Mouse (Mus musculus) adrenal gland, postnatal 36 days (tissue): ENCODE results near the gene Erp29. TPM values are rescaled to one million over a fixed set of nuclear protein-coding genes. Genes with fewer than 3 reads are reported as not detected.

Source experiments
- DNase-seq, 2 experiments: peaks; one replicate each; pipeline ENCODE4 v3.0.0; 2021; ENCODE audit warnings: mixed read lengths in 1 of 2
- total RNA-seq, 2 experiments: library from RNA; stranded (reverse); gene quantifications; 2 replicates each; pipeline ENCODE4 v1.2.3; 2021

The Erp29 gene
- total RNA-seq, 2 experiments from 2014 or later = 117 to 123 TPM

DNA sequence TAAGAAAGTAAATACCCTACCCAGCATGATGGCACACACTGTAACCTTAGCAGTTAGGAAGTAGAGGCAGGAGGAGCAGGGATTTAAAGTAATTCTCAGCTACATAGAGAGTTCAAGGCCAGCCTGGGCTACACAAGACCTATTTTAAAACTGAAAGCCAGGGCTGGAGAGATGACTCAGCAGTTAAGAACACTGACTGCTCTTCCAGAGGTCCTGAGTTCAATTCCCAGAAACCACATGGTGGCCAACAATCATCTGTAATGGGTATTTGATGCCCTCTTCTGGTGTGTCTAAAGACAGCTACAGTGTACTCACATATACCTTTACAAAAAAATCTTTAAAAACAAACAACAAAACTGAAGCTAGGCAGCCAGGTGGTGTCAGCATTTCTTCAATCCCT, 62.6 kb downstream of the Erp29 start:
- no peak for DNase-seq

- DNase-seq = peak in 1 of 2 experiments; percentile 39
Observed at GRCm38 (mm10) chr5:121389106-121389505, 63.2 kb downstream of the Erp29 start.

DNA sequence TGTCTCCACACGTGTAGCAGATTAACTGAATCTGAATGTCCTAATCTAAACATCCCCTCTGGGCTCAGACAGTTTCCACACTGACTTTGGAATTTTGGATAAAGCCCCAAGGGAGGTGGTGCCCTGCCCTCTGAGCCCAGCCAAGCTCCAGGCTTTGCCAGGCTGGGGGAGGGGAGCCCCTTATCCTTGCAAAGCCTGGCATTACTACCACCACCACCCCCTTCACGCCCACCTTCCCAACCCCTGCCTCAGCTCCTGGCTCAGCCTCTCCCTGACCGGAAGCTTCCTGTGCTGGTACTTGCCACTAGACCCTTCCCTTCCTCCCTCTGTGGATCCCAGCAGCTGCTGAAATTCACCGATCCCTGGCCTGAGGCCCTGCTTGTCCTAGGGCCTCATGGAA, 65.2 kb downstream of the Erp29 start:
- DNase-seq = peak in 1 of 2 experiments; percentile 48

DNA sequence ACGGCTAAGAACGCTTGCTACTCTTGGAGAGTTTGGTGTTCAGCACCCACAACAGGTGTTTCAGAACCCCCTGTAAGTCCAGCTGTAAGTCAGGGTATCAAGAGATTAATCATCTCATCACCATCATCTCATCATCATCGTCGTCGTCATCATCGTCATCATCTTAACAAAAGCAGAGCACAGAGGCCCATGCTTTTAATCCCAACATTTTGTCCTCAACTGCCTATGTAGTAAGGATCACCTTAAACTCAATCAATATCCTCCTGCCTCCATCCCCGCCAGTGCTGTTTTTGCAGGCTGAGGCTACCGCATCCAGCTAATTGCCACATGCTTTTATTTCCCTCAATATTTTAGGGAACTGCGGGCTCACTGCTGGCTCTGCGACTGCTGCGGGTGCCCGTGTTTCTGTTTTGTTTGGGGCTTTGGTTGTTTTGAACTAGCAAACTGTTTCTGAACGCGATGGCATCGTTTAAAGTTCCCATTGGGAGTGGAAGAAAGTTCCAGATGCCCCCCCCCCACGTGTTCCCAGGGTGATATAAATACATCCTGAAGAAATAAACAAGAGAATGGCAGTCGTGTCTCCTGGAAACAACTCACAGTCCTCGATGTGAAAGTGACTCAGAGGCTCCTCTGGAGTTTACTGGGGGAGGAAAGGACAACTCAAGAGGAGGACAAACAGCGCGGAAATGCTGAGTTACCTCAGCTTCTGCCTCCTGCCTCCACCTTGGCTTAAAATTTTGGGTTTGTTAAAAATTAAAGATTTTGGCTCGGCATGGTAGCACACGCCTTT, 66.0 kb downstream of the Erp29 start:
- no peak for DNase-seq

GRCm38 (mm10) chr5:121385461-121386119, 66.7 kb downstream of the Erp29 start, which contains the start of gene Trafd1:
Gene Trafd1 (minus strand): TSS chr5:121385632.
- peak; percentile 98 for DNase-seq

GRCm38 (mm10) chr5:121384757-121385460, 67.4 kb downstream of the Erp29 start:
- no peak for DNase-seq

DNA sequence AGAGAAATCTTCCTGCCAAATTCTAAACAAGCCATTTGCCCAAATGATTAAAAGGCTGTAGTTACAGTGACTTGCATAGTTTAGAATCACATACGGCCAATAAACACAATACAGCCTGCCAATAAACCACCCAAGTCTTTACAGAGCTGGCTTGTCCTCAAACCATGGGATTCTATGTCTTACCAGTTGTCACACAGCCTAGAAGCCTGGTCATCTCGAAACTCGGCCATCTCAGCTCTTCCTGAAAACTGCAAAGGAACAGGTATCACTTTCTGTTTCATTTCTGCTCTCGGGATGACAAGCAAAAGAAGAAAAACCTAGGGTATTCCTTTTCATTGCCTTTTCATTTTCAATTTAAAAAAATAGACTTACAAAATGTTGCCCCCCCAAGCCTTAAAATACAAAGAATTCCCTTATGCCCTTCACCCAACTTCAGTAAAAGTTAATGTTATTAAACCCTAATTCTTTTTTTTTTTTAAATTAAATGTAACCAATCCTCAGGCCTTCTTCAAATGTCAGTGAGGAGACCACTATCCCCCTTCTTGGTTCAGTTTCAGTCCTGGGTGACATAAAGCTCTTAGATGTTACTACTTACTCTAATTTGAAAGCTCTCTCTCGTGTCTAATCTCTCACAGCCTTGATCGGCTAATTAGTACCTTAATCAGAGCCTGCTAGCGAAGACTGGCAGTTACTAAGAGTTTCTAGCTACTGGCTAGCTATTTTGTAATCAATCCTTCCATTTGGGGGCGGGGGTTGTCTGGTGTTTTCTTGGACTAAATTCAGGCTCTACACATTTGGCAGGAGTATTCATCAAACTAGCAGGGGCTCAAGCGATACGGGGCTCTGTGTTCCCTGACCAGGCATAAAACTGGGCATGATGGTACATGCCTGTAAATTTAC, 68.2 kb downstream of the Erp29 start:
- peak in 1 of 2 experiments; percentile 24 for DNase-seq

DNA sequence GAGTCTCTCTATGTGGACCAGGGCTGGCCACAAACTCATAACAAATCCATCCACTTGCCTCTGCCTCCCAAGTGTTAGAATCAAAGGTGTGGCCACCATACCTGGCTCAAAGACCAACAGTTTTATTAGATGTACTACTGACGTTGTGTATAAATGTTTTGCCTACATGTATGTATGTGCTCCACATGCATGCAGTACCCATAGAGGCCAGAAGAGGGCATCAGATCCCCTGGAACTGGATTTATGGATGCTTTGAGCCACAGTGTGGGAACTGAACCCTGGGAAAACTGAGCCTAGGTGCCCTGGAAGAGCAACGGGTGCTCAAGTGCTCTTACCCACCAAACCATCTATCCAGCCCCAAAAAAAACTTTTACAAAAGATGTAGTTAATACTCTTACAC, 71.6 kb downstream of the Erp29 start:
- DNase-seq = no peak

DNA sequence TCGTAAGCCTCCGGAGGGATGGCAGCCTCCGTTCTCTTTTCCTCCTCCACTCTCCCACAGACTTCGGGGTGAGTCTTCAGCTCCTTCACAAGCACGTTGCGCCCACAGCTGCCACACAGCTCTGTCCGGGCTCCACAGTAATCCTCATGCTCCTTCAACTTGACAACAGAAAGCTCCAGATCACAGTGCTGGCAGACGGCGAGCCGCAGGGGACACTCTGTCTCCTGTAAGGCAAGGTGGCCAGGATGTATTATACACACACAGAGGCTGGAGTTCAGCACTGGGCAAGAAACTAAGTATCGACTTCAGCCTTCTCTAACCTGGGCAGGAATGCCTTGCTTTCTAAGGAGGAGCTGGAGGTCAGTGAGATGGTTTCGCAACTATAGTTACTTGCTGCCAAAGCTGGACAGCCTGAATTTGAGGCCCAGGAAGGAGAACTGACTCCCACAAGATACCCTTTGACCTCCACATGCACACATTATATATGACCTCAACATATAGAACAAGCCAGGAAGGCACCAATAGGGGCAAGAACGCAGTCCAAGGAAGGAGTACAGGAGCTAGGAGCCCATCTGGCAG, 73.5 kb downstream of the Erp29 start:
- DNase-seq = no peak

Other genes with a start within 250 kb of the Erp29 start
- 1,000 to 10,000 TPM; 1,036 to 1,050 TPM for gene Rpl6, start 248.0 kb downstream of the Erp29 start, total RNA-seq
- 10 to 100 TPM; 22.1 to 23.2 TPM for gene Hectd4, start 232.3 kb downstream of the Erp29 start, total RNA-seq
- 10 to 100 TPM; 44.1 to 49.7 TPM for gene Trafd1, start 66.9 kb downstream of the Erp29 start, total RNA-seq
- gene Naa25, start 54.6 kb downstream of the Erp29 start, total RNA-seq = 10 to 100 TPM; 35.8 to 42.1 TPM
- 1 to 10 TPM; 3.5 to 6.9 TPM for gene Tmem116, start 613 bp downstream of the Erp29 start, total RNA-seq
- gene Adam1b, start 50.9 kb upstream of the Erp29 start, total RNA-seq = not detected
- 1 to 10 TPM; 4.1 to 5.5 TPM for gene Adam1a, start 93.0 kb upstream of the Erp29 start, total RNA-seq
- not detected for gene Gm42878, start 93.0 kb upstream of the Erp29 start, total RNA-seq
- 10 to 100 TPM; 78.9 to 82.6 TPM for gene Mapkapk5, start 93.4 kb upstream of the Erp29 start, total RNA-seq
- gene Aldh2, start 141.3 kb upstream of the Erp29 start, total RNA-seq = 1,000 to 10,000 TPM; 1,062 to 2,025 TPM
- gene Acad12, start 166.4 kb upstream of the Erp29 start, total RNA-seq = 10 to 100 TPM; 19.4 to 23.4 TPM
- 10 to 100 TPM; 18.2 to 25.6 TPM for gene Acad10, start 208.0 kb upstream of the Erp29 start, total RNA-seq
- gene Brap, start 208.1 kb upstream of the Erp29 start, total RNA-seq = 10 to 100 TPM; 51.4 to 52.2 TPM